Mouse (Mus musculus) liver, adult 10 weeks (tissue): Measurements from ENCODE around the gene Lrrc47. TPM values are rescaled to one million over a fixed set of nuclear protein-coding genes. Genes with fewer than 3 reads are reported as not detected.

ENCODE experiments used
- polyA plus RNA-seq: library from polyadenylated mRNA; stranded (reverse); fragments of 350-450 nt; fragmentation: Illumina TruSeq; extraction: RNeasy Lipid Tissue Mini Kit (QIAGEN cat#74804); gene quantifications from one replicate; pipeline ENCODE4 v1.2.3, GENCODE M21; 2014; ENCODE audit warnings: low read depth, low replicate concordance

The Lrrc47 gene
- polyA plus RNA-seq, result 9.1 TPM

DNA sequence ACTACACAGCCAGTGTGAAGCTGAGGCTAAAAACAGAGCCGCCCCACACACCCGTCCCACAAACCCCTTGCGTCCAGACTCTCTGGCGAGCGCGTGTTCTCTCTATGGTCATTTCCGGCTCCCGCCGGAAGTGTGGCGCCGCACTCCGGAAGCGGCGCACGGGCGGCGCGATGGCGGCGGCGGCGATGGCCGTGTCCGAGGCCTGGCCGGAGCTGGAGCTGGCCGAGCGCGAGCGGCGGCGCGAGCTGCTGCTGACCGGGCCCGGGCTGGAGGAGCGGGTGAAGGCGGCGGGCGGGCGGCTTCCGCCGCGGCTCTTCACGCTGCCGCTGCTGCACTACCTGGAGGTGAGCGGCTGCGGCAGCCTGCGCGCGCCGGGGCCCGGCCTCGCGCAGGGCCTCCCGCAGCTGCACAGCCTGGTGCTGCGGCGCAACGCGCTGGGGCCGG is at the start of gene Lrrc47:
Gene Lrrc47, plus strand, starts transcription at position 86 of the 444 bp plus-strand sequence.

DNA sequence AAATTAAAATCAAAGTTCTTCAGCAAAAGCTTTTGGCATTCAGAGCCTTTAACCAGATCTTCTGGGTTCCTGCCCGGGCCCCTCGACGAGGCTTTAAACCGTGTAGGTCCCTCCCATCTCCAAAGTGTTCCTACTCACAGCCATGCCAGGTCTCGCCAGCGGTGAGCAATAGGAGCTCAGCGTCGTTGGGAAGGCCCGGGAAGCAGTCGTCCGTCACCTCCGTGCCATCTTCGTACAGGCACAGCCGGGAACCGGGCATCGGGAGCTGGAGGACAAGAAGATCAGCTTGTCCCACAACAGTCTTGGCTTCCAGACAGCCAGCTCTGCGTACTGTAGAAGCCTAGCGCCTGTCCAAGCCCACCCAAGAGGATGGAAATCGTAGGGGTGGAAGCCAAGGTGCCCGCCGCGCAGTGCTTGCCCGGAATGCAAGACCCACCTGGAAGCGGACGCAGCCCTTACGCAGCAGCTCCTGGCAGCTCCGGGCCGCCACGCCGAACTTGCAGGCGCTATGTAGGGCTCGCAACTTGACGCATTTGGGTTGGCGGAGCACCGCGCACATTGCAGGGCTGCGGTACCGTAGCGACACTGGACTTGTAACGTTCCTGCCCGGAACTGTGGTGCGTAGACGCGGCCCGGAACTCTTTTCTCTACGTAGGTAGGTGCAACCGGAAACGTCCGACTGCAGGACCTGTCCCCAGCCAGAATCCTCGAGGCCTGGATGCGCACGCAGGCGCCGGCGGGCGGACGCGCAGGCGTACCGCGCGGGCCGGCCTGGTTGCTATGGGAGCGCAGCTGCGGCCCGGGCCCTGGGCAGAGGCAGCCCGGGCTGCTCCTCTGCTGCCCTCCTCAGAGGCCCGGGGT is 36.9 kb upstream of the Lrrc47 start, which contains the start of the genes Dffb and Cep104:
Gene Dffb, minus strand, starts transcription at position 696 of the 861 bp plus-strand sequence.
Gene Cep104, plus strand, starts transcription at position 764 of the 861 bp plus-strand sequence.

DNA sequence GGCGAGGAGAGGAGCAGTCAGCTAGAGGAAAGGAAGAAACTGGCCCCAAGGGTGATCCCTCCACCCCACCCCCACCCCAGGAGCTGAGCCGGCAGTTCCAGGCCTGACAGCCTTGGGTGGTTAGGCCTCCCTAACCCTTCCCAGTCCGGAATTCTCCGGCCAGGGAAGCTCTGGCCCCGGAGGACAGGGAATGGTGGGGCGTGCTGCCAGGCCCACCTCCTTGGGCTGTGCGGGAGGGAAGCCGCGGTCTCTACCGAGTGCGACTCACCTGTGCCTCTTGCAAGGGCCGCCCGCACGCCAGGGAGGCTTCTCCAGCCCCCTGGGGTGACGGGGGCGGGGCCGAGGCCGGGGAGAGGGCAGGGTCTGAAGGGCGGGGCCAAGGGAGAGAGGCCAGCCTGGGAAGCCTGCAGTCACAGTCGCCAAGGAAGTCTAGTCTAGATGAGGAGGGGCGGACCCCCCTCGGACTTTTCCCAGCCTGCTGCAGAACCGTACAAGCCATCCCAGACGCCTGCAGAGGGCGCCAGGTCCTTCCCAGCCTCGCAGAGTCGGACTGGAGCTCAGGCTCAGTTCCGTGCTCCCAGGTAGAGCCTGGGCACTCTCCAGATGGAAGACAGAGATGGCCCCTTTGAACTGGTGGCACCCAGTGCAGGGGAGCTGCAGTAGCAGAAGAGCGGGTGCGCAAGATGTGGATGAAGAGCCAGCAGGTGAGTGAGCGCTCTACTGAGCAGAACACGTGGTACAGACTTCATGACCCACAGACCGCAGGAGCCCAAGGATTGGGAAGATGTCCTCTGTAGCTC is 14.3 kb downstream of the Lrrc47 start, which contains the start of gene Smim1:
Gene Smim1, minus strand, starts transcription at position 590 of the 800 bp plus-strand sequence.

DNA sequence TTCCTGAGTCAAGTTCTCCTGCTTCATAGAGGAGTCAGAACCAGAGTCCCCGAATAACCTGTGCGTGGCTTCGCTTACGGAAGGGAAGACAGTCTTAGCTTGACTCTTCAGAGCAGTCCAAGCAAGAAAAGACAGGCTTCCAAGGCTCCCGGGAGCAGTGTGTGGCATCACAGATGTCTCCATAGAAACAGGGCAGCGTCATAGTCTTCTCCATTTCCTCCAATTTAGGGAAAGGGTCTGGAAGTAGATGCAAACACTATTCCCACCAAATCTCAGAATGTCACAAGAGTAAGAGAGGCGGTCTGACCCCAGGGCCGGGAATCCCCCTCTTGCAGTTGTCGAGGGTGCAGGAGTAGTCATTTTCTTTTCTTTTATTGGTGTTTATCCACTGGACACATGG is 31.0 kb downstream of the Lrrc47 start, which contains the start of gene Ccdc27:
Gene Ccdc27, minus strand, starts transcription at position 101 of the 400 bp plus-strand sequence.

Other genes with a start within 250 kb of the Lrrc47 start
- gene A430005L14Rik, start 54.5 kb upstream of the Lrrc47 start, polyA plus RNA-seq, result 16.9 TPM
- gene Dffb, start 36.6 kb upstream of the Lrrc47 start, polyA plus RNA-seq, result 2.6 TPM
- gene Cep104, start 36.5 kb upstream of the Lrrc47 start, polyA plus RNA-seq, result 2.5 TPM
- not detected for gene Smim1, start 14.5 kb downstream of the Lrrc47 start, polyA plus RNA-seq
- not detected for gene Ccdc27, start 30.9 kb downstream of the Lrrc47 start, polyA plus RNA-seq
- gene Trp73, start 128.5 kb downstream of the Lrrc47 start, polyA plus RNA-seq, result not detected
- gene Wrap73, start 130.6 kb downstream of the Lrrc47 start, polyA plus RNA-seq, result 0.93 TPM
- gene Tprgl, start 148.9 kb downstream of the Lrrc47 start, polyA plus RNA-seq, result 42.4 TPM
- gene Megf6, start 159.0 kb downstream of the Lrrc47 start, polyA plus RNA-seq, result not detected